Mouse (Mus musculus) midbrain, embryonic 10.5 days (tissue): ENCODE data around the gene Ccdc97. TPM values are rescaled to one million over a fixed set of nuclear protein-coding genes. Genes with fewer than 3 reads are reported as not detected.
A peak's percentile ranks its signal among the peaks of the same experiment; 100 is the strongest.

Experiments used
- DNase-seq: peaks from one replicate; pipeline ENCODE4 v3.0.0-alpha.2; 2017; ENCODE audit warnings: low spot score
- H3K27ac ChIP-seq: fragments of 300-500 bp; sonication (generic); replicated peaks from 2 replicates; pipeline ENCODE4 v1.5.1; 2016; ENCODE audit warnings: mild to moderate bottlenecking
- H3K27me3 ChIP-seq: fragments of 300-500 bp; sonication (generic); 2 replicates; pipeline ENCODE4 v1.6.1; 2016; ENCODE audit warnings: low read depth, mild to moderate bottlenecking; ENCODE audit not compliant: poor library complexity, severe bottlenecking
- H3K36me3 ChIP-seq: fragments of 300-500 bp; sonication (generic); 2 replicates; pipeline ENCODE4 v1.6.1; 2016; ENCODE audit warnings: mild to moderate bottlenecking, moderate library complexity
- H3K4me1 ChIP-seq: fragments of 300-500 bp; sonication (generic); 2 replicates; pipeline ENCODE4 v1.6.1; 2016
- H3K4me3 ChIP-seq: fragments of 300-500 bp; sonication (generic); 2 replicates; pipeline ENCODE4 v1.5.1; 2016; ENCODE audit warnings: mild to moderate bottlenecking, moderate library complexity
- H3K9me3 ChIP-seq: fragments of 300-500 bp; sonication (generic); replicated peaks from 2 replicates; pipeline ENCODE4 v1.6.1; 2016; ENCODE audit warnings: mild to moderate bottlenecking
- WGBS: fragments of 180-500 bp; shearing (Covaris S2); methylation state at CpG from one replicate; pipeline ENCODE4 v1.1.7; 2016; 5-methylcytosine and 5-hydroxymethylcytosine counted together
- polyA plus RNA-seq: library from polyadenylated mRNA; unstranded; fragments of >200 nt; fragmentation: Nextera tagmentation; extraction: Ambion mirVana; gene quantifications from 2 replicates; pipeline ENCODE4 v1.2.1, GENCODE M21; 2016

Gene Ccdc97
- polyA plus RNA-seq, 1 experiment from 2014 or later, result 30.1 TPM

GRCm38 (mm10) chr7:25714581-25714980 is 4.3 kb downstream of the Ccdc97 start:
- Histone ChIP-seq H3K9me3 (no peaks in the 10 kb centered on the region), H3K36me3 (peaks cover 48% of the 10 kb centered on the region), H3K4me1 (peaks cover 47% of the 10 kb centered on the region), H3K27ac (no peak overlapping the region), H3K4me3 (no peak overlapping the region), H3K27me3 (no peaks in the 10 kb centered on the region)
- no peak for DNase-seq
- 98% methylated on average over 8 of the region's 8 CpGs for WGBS

- no peak for DNase-seq
- H3K27ac ChIP-seq, result no peak overlapping the region
- no peaks in the 10 kb centered on the region for H3K27me3 ChIP-seq
- H3K4me3 ChIP-seq, result no peak overlapping the region
- no peaks in the 10 kb centered on the region for H3K9me3 ChIP-seq
- peaks cover 36% of the 10 kb centered on the region for H3K4me1 ChIP-seq
- WGBS, result 90% methylated on average over 9 of the region's 9 CpGs
- peaks cover 48% of the 10 kb centered on the region for H3K36me3 ChIP-seq
Measured at GRCm38 (mm10) chr7:25712801-25713200, 6.1 kb downstream of the Ccdc97 start.

GRCm38 (mm10) chr7:25711731-25712197 is 7.1 kb downstream of the Ccdc97 start:
- Histone ChIP-seq H3K9me3 (no peaks in the 10 kb centered on the region), H3K4me1 (peaks cover 31% of the 10 kb centered on the region), H3K27me3 (no peaks in the 10 kb centered on the region), H3K36me3 (peaks cover 48% of the 10 kb centered on the region), H3K27ac (0 out of 2 replicates have a peak overlapping the region, but pooled peaks have one; percentile 23), H3K4me3 (no peak overlapping the region)
- peak; percentile 41 for DNase-seq
- WGBS, result 36% methylated on average over 7 of the region's 7 CpGs

- Histone ChIP-seq H3K4me1 (peaks cover 31% of the 10 kb centered on the region), H3K36me3 (peaks cover 47% of the 10 kb centered on the region), H3K4me3 (no peak overlapping the region), H3K9me3 (no peaks in the 10 kb centered on the region), H3K27ac (peak overlapping the region; percentile 72; the same call in 1 of the 2 replicates), H3K27me3 (0 out of 2 replicates have a peak, but pooled peaks cover 1% of the 10 kb centered on the region)
- no peak for DNase-seq
- 65% methylated on average over 5 of the region's 5 CpGs for WGBS
Measured at GRCm38 (mm10) chr7:25711165-25711564, 7.7 kb downstream of the Ccdc97 start.

GRCm38 (mm10) chr7:25710519-25711130 is 8.3 kb downstream of the Ccdc97 start:
- peaks cover 6% of the 10 kb centered on the region; the same call in 1 of the 2 replicates for H3K27me3 ChIP-seq
- peak overlapping the region; percentile 72 for H3K27ac ChIP-seq
- H3K4me3 ChIP-seq, result peak overlapping the region; percentile 17; the same call in 1 of the 2 replicates
- 4% methylated on average over 7 of the region's 7 CpGs for WGBS
- H3K36me3 ChIP-seq, result peaks cover 42% of the 10 kb centered on the region
- no peaks in the 10 kb centered on the region for H3K9me3 ChIP-seq
- DNase-seq, result no peak
- peaks cover 31% of the 10 kb centered on the region for H3K4me1 ChIP-seq

GRCm38 (mm10) chr7:25709961-25710360 is 8.9 kb downstream of the Ccdc97 start:
- DNase-seq, result no peak
- Histone ChIP-seq H3K27ac (peak overlapping the region; percentile 72), H3K4me3 (peak overlapping the region; percentile 21; the same call in 1 of the 2 replicates), H3K27me3 (peaks cover 11% of the 10 kb centered on the region), H3K9me3 (no peaks in the 10 kb centered on the region), H3K4me1 (peaks cover 33% of the 10 kb centered on the region), H3K36me3 (peaks cover 35% of the 10 kb centered on the region)
- 21% methylated on average over 12 of the region's 12 CpGs for WGBS

GRCm38 (mm10) chr7:25707581-25708292 is 11.2 kb downstream of the Ccdc97 start:
- 61% methylated on average over 15 of the region's 15 CpGs for WGBS
- peaks cover 46% of the 10 kb centered on the region for H3K4me1 ChIP-seq
- no peak for DNase-seq
- H3K27ac ChIP-seq, result no peak overlapping the region
- H3K4me3 ChIP-seq, result no peak overlapping the region
- H3K9me3 ChIP-seq, result no peaks in the 10 kb centered on the region
- peaks cover 13% of the 10 kb centered on the region for H3K36me3 ChIP-seq
- H3K27me3 ChIP-seq, result peaks cover 30% of the 10 kb centered on the region

- Histone ChIP-seq H3K36me3 (peaks cover 2% of the 10 kb centered on the region), H3K4me3 (no peak overlapping the region), H3K9me3 (peaks cover 7% of the 10 kb centered on the region), H3K27ac (no peak overlapping the region), H3K27me3 (peaks cover 30% of the 10 kb centered on the region), H3K4me1 (peaks cover 37% of the 10 kb centered on the region)
- no peak for DNase-seq
- 74% methylated on average over 7 of the region's 7 CpGs for WGBS
Measured at GRCm38 (mm10) chr7:25706578-25707170, 12.2 kb downstream of the Ccdc97 start.

- 69% methylated on average over 6 of the region's 6 CpGs for WGBS
- Histone ChIP-seq H3K9me3 (peaks cover 11% of the 10 kb centered on the region), H3K27ac (no peak overlapping the region), H3K27me3 (peaks cover 30% of the 10 kb centered on the region), H3K36me3 (no peaks in the 10 kb centered on the region), H3K4me3 (no peak overlapping the region), H3K4me1 (peaks cover 29% of the 10 kb centered on the region)
- DNase-seq, result no peak
Measured at GRCm38 (mm10) chr7:25705801-25706251, 13.1 kb downstream of the Ccdc97 start.

GRCm38 (mm10) chr7:25704716-25705364 is 14.0 kb downstream of the Ccdc97 start:
- H3K4me1 ChIP-seq, result peaks cover 19% of the 10 kb centered on the region
- peak; percentile 41 for DNase-seq

GRCm38 (mm10) chr7:25703793-25704494 is 14.9 kb downstream of the Ccdc97 start:
- Histone ChIP-seq H3K4me3 (peak overlapping the region; percentile 54; the same call in 1 of the 2 replicates), H3K4me1 (peaks cover 16% of the 10 kb centered on the region), H3K27ac (no peak overlapping the region), H3K27me3 (peaks cover 30% of the 10 kb centered on the region), H3K36me3 (no peaks in the 10 kb centered on the region), H3K9me3 (peaks cover 20% of the 10 kb centered on the region)
- no peak for DNase-seq
- WGBS, result 22% methylated on average over 10 of the region's 10 CpGs

More at GRCm38 (mm10) chr7:25704716-25705364, 14.0 kb downstream of the Ccdc97 start:
- H3K36me3 ChIP-seq, result no peaks in the 10 kb centered on the region
- H3K4me3 ChIP-seq, result peak overlapping the region; percentile 54
- peaks cover 30% of the 10 kb centered on the region for H3K27me3 ChIP-seq
- H3K27ac ChIP-seq, result no peak overlapping the region; the same call in 1 of the 2 replicates
- H3K9me3 ChIP-seq, result peaks cover 18% of the 10 kb centered on the region
- WGBS, result 2% methylated on average over 36 of the region's 37 CpGs

- WGBS, result 96% methylated on average over 2 of the region's 2 CpGs
- H3K4me3 ChIP-seq, result no peak overlapping the region
Measured at GRCm38 (mm10) chr7:25702350-25702749, 16.5 kb downstream of the Ccdc97 start.

More at GRCm38 (mm10) chr7:25702350-25702749, 16.5 kb downstream of the Ccdc97 start:
- Histone ChIP-seq H3K4me1 (peaks cover 16% of the 10 kb centered on the region), H3K27ac (no peak overlapping the region), H3K36me3 (no peaks in the 10 kb centered on the region), H3K9me3 (peaks cover 20% of the 10 kb centered on the region), H3K27me3 (peaks cover 30% of the 10 kb centered on the region)
- DNase-seq, result no peak
